Mouse (Mus musculus): ENCODE measurements at regions not wholly inside any gene's neighbourhood (a gene's known extent, or its start where the extent isn't known, plus 50 kb on each side); places are given as distances from the start of the nearest gene placed in this dataset.

DNA sequence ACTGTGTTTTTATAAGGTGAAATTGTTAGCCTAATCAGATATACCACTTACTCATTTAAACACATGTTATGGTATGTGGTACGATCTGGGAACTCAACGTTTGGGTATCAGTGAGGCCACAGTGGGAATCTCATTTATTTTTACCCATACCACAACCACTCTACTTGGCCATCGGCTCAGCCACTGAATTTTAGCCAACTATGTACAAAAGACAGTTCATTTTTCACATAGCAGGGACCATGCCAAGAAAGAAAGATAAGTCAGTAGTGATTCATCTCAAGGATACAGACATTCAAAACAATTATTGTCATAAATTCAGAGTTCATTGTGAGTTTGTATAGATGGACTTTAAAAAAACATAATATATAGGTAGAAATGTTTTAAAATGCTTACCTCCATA is 634.7 kb upstream of the Adgrl2 start:
- no peak overlapping the region for H3K27ac ChIP-seq (replicated peaks)
- no peak overlapping the region for H3K4me3 ChIP-seq (replicated peaks)
- ATAC-seq (ENCODE audit: insufficient number of reproducible peaks, low FRiP score, low TSS enrichment, low read depth), result no peak
- no peaks in the 10 kb centered on the region for H3K27me3 ChIP-seq
- H3K4me1 ChIP-seq, result no peaks in the 10 kb centered on the region
- H3K36me3 ChIP-seq, result no peaks in the 10 kb centered on the region
- H3K4me2 ChIP-seq (replicated peaks), result no peak overlapping the region
- no peaks in the 10 kb centered on the region for H3K9me3 ChIP-seq (replicated peaks)
- no peak overlapping the region for H3K9ac ChIP-seq
- 63% methylated on average over 3 of the region's 3 CpGs for WGBS

- Histone ChIP-seq H3K9me3 (replicated peaks) (no peaks in the 10 kb centered on the region), H3K4me2 (replicated peaks) (no peak overlapping the region), H3K27me3 (no peaks in the 10 kb centered on the region), H3K4me3 (replicated peaks) (no peak overlapping the region), H3K9ac (no peak overlapping the region), H3K4me1 (no peaks in the 10 kb centered on the region), H3K27ac (replicated peaks) (no peak overlapping the region), H3K36me3 (no peaks in the 10 kb centered on the region)
- WGBS, result 64% methylated on average over 4 of the region's 4 CpGs
- no peak for ATAC-seq (ENCODE audit: insufficient number of reproducible peaks, low FRiP score, low TSS enrichment, low read depth)
These were observed 633.6 kb upstream of the Adgrl2 start for GRCm38 (mm10) chr3:149623851-149624532.

DNA sequence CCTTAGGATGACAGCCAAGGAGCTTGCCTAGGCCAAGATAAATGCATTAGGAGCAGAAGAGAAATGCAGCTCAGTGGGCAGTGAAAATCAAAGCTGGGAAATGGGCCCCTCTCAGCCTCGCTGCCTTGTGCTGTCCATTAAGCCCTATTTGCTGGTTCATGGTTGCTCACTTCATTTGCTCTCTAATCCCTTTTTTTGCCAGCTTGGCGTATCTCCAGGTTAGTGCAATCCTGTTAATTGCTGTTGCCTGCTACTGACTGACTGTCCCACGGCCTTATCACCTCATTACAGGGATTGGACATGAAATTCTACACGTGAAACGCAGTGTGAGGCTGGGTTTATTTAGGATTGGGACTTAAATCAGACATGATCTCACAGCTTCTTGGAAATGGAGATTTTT is 613.5 kb upstream of the Adgrl2 start:
- ATAC-seq (ENCODE audit: insufficient number of reproducible peaks, low FRiP score, low TSS enrichment, low read depth), result no peak
- Histone ChIP-seq H3K9me3 (replicated peaks) (no peaks in the 10 kb centered on the region), H3K27ac (replicated peaks) (no peak overlapping the region), H3K27me3 (no peaks in the 10 kb centered on the region), H3K4me1 (no peaks in the 10 kb centered on the region), H3K4me3 (replicated peaks) (no peak overlapping the region), H3K4me2 (replicated peaks) (no peak overlapping the region), H3K36me3 (no peaks in the 10 kb centered on the region), H3K9ac (no peak overlapping the region)
- 75% methylated on average over 5 of the region's 5 CpGs for WGBS

- Histone ChIP-seq H3K4me3 (replicated peaks) (no peak overlapping the region), H3K4me2 (replicated peaks) (no peak overlapping the region), H3K9me3 (replicated peaks) (no peaks in the 10 kb centered on the region), H3K9ac (no peak overlapping the region), H3K36me3 (no peaks in the 10 kb centered on the region), H3K27me3 (no peaks in the 10 kb centered on the region), H3K27ac (replicated peaks) (no peak overlapping the region), H3K4me1 (no peaks in the 10 kb centered on the region)
- WGBS, result 47% methylated on average over 5 of the region's 5 CpGs
- no peak for ATAC-seq (ENCODE audit: insufficient number of reproducible peaks, low FRiP score, low TSS enrichment, low read depth)
These were observed 610.9 kb upstream of the Adgrl2 start for GRCm38 (mm10) chr3:149601276-149601675.

DNA sequence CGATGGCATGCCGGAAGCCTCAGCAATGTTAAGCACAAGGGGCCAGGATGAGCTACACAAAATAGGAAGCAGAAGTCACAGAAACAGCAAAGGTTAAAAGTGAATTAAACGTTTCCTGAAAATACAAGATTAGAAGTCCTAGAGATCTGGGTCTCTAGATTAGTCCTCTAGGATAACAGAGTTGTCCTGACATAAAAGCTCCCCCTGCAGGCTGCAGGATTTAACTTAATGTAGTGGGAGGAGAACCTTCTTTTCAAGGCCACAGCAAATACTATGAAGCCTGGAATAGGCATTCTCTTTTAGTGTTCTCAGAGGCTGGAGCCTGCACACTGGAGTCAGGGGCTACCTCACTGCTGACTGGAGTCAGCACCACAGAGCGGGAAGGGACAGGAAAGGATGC is 604.1 kb upstream of the Adgrl2 start:
- Histone ChIP-seq H3K4me1 (no peaks in the 10 kb centered on the region), H3K4me3 (replicated peaks) (no peak overlapping the region), H3K36me3 (no peaks in the 10 kb centered on the region), H3K9me3 (replicated peaks) (no peaks in the 10 kb centered on the region), H3K27me3 (no peaks in the 10 kb centered on the region), H3K4me2 (replicated peaks) (no peak overlapping the region), H3K27ac (replicated peaks) (no peak overlapping the region), H3K9ac (no peak overlapping the region)
- WGBS, result 56% methylated on average over 4 of the region's 4 CpGs
- no peak for ATAC-seq (ENCODE audit: insufficient number of reproducible peaks, low FRiP score, low TSS enrichment, low read depth)

- Histone ChIP-seq H3K4me1 (no peaks in the 10 kb centered on the region), H3K36me3 (no peaks in the 10 kb centered on the region), H3K9ac (no peak overlapping the region), H3K27me3 (no peaks in the 10 kb centered on the region), H3K27ac (replicated peaks) (no peak overlapping the region), H3K4me3 (replicated peaks) (no peak overlapping the region), H3K4me2 (replicated peaks) (no peak overlapping the region), H3K9me3 (replicated peaks) (no peaks in the 10 kb centered on the region)
- no peak for ATAC-seq (ENCODE audit: insufficient number of reproducible peaks, low FRiP score, low TSS enrichment, low read depth)
- WGBS, result 62% methylated on average over 2 of the region's 2 CpGs
These were observed 595.4 kb upstream of the Adgrl2 start for GRCm38 (mm10) chr3:149585769-149586168.

DNA sequence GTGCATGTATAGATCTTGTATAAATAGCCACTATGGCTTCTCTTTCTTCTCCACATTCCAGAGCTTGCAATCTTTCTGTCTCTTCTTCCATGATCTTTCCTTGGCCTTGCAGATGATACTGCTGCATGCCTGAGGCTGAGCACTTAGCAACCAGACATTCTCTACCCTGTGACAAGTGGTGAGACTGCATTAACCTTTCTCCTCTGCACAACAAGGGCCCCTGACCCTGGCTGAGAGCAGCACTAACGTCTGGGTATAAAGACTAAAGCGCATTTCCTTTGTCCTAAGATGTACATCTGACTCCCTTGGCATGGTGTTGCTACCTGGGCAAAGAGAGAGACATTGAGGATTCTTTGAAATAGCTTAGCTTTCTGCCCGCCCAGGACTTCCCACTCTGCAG is 590.8 kb upstream of the Adgrl2 start:
- no peaks in the 10 kb centered on the region for H3K4me1 ChIP-seq
- H3K4me3 ChIP-seq (replicated peaks), result no peak overlapping the region
- H3K4me2 ChIP-seq (replicated peaks), result no peak overlapping the region
- no peak for ATAC-seq (ENCODE audit: insufficient number of reproducible peaks, low FRiP score, low TSS enrichment, low read depth)
- no peaks in the 10 kb centered on the region for H3K36me3 ChIP-seq
- no peak overlapping the region for H3K27ac ChIP-seq (replicated peaks)
- WGBS, result 60% methylated on average over 3 of the region's 3 CpGs
- H3K27me3 ChIP-seq, result no peaks in the 10 kb centered on the region
- no peaks in the 10 kb centered on the region for H3K9me3 ChIP-seq (replicated peaks)
- H3K9ac ChIP-seq, result no peak overlapping the region

GRCm38 (mm10) chr3:149575678-149576077 is 585.3 kb upstream of the Adgrl2 start:
- H3K9ac ChIP-seq, result no peak overlapping the region
- WGBS, result 48% methylated on average over 3 of the region's 3 CpGs
- H3K27me3 ChIP-seq, result no peaks in the 10 kb centered on the region
- no peak overlapping the region for H3K27ac ChIP-seq (replicated peaks)
- no peaks in the 10 kb centered on the region for H3K36me3 ChIP-seq
- no peaks in the 10 kb centered on the region for H3K9me3 ChIP-seq (replicated peaks)
- H3K4me2 ChIP-seq (replicated peaks), result no peak overlapping the region
- no peak overlapping the region for H3K4me3 ChIP-seq (replicated peaks)
- ATAC-seq (ENCODE audit: insufficient number of reproducible peaks, low FRiP score, low TSS enrichment, low read depth), result no peak
- H3K4me1 ChIP-seq, result no peaks in the 10 kb centered on the region

- H3K27me3 ChIP-seq, result no peaks in the 10 kb centered on the region
- H3K27ac ChIP-seq (replicated peaks), result no peak overlapping the region
- H3K4me1 ChIP-seq, result no peaks in the 10 kb centered on the region
- ATAC-seq (ENCODE audit: insufficient number of reproducible peaks, low FRiP score, low TSS enrichment, low read depth), result no peak
- no peak overlapping the region for H3K4me2 ChIP-seq (replicated peaks)
- 67% methylated on average over 6 of the region's 6 CpGs for WGBS
- H3K9me3 ChIP-seq (replicated peaks), result no peaks in the 10 kb centered on the region
- H3K9ac ChIP-seq, result no peak overlapping the region
- H3K36me3 ChIP-seq, result no peaks in the 10 kb centered on the region
- no peak overlapping the region for H3K4me3 ChIP-seq (replicated peaks)
These were observed 576.5 kb upstream of the Adgrl2 start for GRCm38 (mm10) chr3:149566853-149567252.

DNA sequence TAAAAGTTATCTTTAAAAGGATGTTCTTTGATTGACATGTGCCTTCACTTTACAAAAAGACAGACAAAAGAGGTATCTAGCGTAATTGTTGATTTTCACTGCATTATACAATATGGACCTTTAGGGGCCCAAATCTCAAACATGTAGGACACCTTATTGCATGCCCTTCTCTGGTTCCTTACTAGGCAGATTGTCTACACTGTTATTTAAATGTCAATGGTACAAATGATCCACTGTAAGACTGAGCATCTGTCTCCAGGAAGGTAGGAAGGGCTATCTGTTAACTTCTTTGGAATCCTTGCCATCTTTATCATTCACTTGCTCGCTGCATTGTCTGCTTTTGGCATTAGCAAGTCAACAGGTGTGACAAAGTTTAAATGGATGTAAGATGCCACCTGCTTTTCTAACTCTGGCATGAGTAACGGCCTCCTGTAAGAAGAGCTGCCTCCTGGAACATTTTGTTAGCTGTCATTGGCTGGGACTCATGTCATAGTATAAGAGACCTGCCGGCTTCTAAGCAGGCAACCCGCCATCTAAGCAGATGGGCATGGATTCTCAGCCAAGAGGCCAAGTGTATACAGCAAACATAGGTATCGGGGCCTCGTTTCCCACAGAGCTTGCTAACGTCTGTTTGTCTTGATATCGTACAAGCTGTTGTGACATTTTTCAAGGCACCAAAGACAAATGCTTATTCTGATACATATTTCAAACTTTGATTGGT is 560.0 kb upstream of the Adgrl2 start:
- Histone ChIP-seq H3K4me3 (replicated peaks) (no peak overlapping the region), H3K4me1 (no peaks in the 10 kb centered on the region), H3K27me3 (no peaks in the 10 kb centered on the region), H3K4me2 (replicated peaks) (no peak overlapping the region), H3K36me3 (no peaks in the 10 kb centered on the region), H3K27ac (replicated peaks) (no peak overlapping the region), H3K9me3 (replicated peaks) (no peaks in the 10 kb centered on the region), H3K9ac (no peak overlapping the region)
- no peak for ATAC-seq (ENCODE audit: insufficient number of reproducible peaks, low FRiP score, low TSS enrichment, low read depth)
- WGBS, result 87% methylated on average over 9 of the region's 9 CpGs

DNA sequence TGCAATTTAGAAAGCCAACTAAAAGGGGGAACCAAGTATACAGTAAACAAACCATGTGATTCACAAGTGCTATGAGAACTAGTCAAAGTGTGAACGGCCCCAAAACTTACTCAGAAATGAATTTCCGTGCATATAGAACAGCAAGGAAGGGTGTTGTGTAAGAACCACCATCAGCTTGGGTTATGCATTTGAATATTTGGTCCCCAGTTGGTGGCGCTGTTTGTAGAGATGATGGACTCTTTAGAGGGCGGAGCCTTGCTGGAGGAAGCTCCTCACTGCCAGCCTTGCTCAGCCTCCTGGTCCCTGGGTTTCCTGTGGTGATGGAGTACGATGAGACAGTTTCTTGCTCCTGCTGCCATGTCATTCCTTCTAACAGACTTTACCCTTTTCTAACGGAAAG is 556.7 kb upstream of the Adgrl2 start:
- Histone ChIP-seq H3K9ac (no peak overlapping the region), H3K27ac (replicated peaks) (no peak overlapping the region), H3K4me1 (no peaks in the 10 kb centered on the region), H3K4me3 (replicated peaks) (no peak overlapping the region), H3K9me3 (replicated peaks) (no peaks in the 10 kb centered on the region), H3K4me2 (replicated peaks) (no peak overlapping the region), H3K27me3 (no peaks in the 10 kb centered on the region), H3K36me3 (no peaks in the 10 kb centered on the region)
- 75% methylated on average over 6 of the region's 6 CpGs for WGBS
- no peak for ATAC-seq (ENCODE audit: insufficient number of reproducible peaks, low FRiP score, low TSS enrichment, low read depth)

DNA sequence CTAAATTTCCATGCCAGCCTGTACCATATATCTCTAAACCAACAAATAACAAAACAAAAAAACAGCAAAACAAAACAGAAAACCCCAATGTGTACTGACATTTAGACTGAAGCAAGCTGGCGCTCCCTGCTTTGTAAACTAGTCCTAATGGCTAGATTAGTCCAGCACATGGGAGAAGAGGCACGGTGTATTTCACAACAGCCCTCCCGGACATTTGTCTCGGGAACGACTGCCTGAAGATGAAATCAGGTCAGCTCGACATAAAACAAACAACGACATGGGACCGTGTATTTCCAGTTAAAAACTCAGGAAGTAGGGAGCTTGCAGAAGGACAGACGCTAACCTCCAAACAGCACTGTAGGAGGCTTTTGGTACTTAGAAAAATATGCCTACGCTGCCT is 555.9 kb upstream of the Adgrl2 start:
- Histone ChIP-seq H3K36me3 (no peaks in the 10 kb centered on the region), H3K27me3 (no peaks in the 10 kb centered on the region), H3K9ac (no peak overlapping the region), H3K27ac (replicated peaks) (no peak overlapping the region), H3K4me2 (replicated peaks) (no peak overlapping the region), H3K4me1 (no peaks in the 10 kb centered on the region), H3K9me3 (replicated peaks) (no peaks in the 10 kb centered on the region), H3K4me3 (replicated peaks) (no peak overlapping the region)
- WGBS, result 68% methylated on average over 10 of the region's 10 CpGs
- no peak for ATAC-seq (ENCODE audit: insufficient number of reproducible peaks, low FRiP score, low TSS enrichment, low read depth)

Data from embryonic facial prominence, embryonic 15.5 days (tissue).